20 mouse cellular contexts compared by ENCODE assay signal in the genomic region with DNA sequence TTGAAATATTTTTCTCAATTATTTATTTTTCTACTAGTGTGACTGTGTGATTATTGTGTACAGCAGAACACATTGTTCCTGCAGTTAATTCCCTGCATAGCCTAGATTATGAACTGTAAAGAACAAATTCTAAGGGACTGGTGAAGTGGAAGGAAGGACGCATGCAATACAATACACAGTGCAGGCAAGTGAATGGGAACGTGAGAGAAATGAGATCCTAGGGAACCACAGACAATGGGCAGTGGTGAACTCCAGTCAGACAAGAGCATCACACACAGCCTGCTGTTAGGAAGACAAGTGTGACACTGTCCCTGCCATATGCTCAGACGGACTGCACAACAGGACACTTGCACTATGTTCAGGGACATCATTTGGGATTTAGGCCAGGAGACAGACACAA. TPM values are rescaled to one million over a fixed set of nuclear protein-coding genes. Genes with fewer than 3 reads are reported as not detected.
A peak's percentile ranks its signal among the peaks of the same experiment; 100 is the strongest.
DNase-seq lines count a peak whose midpoint lies in the region; ATAC-seq lines count a peak whose summit lies in the region.
"Had no signal": no experiment of that assay in that cellular context is flagged by ENCODE, and none has a peak within 500 bp of the region (broad histone marks: within the 10 kb centered on the region; RNA-seq: fewer than 3 reads in every experiment).

No protein-coding gene starts in this region.

- no peak overlapping the region for H3K4me2 ChIP-seq in neural tube, embryonic 11.5 days (ENCODE audit: low read depth)
- no peak overlapping the region for H3K4me2 ChIP-seq in neural tube, embryonic 15.5 days
- H3K4me2 ChIP-seq in forebrain, embryonic 13.5 days: no peak overlapping the region
- H3K4me2 ChIP-seq in hindbrain, embryonic 15.5 days: no peak overlapping the region
- H3K4me2 ChIP-seq: embryonic facial prominence, embryonic 13.5 days had no signal

- H3K4me3 ChIP-seq in neural tube, embryonic 11.5 days (ENCODE audit: low read depth, low read length): no peak overlapping the region
- H3K4me3 ChIP-seq in neural tube, embryonic 15.5 days (replicated peaks): no peak overlapping the region
- H3K4me3 ChIP-seq in forebrain, embryonic 13.5 days: no peak overlapping the region
- no peak overlapping the region for H3K4me3 ChIP-seq in hindbrain, embryonic 15.5 days
- H3K4me3 ChIP-seq: embryonic facial prominence, embryonic 13.5 days; heart, embryonic 10.5 days; myocyte had no signal

- H3K9ac ChIP-seq in neural tube, embryonic 11.5 days (ENCODE audit: low read length): no peak overlapping the region
- H3K9ac ChIP-seq in neural tube, embryonic 15.5 days (replicated peaks): no peak overlapping the region
- H3K9ac ChIP-seq in forebrain, embryonic 13.5 days: no peak overlapping the region
- no peak overlapping the region for H3K9ac ChIP-seq in hindbrain, embryonic 15.5 days
- H3K9ac ChIP-seq: embryonic facial prominence, embryonic 13.5 days had no signal

- ATAC-seq in neural tube, embryonic 11.5 days (ENCODE audit: insufficient read depth, low FRiP score, low TSS enrichment): peak; percentile 77
- ATAC-seq in neural tube, embryonic 15.5 days (ENCODE audit: low FRiP score): no peak
- peak; percentile 57; the same call in 1 of the 2 replicates for ATAC-seq in forebrain, embryonic 13.5 days
- ATAC-seq in hindbrain, embryonic 15.5 days (ENCODE audit: low FRiP score, low read depth): 0 out of 2 replicates have a peak, but pooled peaks have one; percentile 35
- ATAC-seq in megakaryocyte progenitor cell, adult 5-6 weeks (replicated peaks; ENCODE audit: poor library complexity): no peak
- ATAC-seq: intestine, embryonic 16.5 days had no signal

- DNase-seq in neural tube, embryonic 11.5 days (ENCODE audit: low spot score): peak; percentile 44
- DNase-seq in retina, postnatal 1 day: peak; percentile 96
- no peak for DNase-seq in adrenal gland, adult (ENCODE audit: inconsistent age in 2 of 2, low spot score in 1 of 2)
- DNase-seq in layer of hippocampus, adult 8-10 months (ENCODE audit: low spot score in 2 of 2): no peak
- DNase-seq: adrenal gland, adult 2 months; cerebellum, adult 9-11 months; gastrocnemius, postnatal 25 days; heart, postnatal 14 days; kidney, postnatal 10 days; layer of hippocampus, adult 9-11 months; lung, adult 2 months had no signal

- no peaks in the 10 kb centered on the region for H3K27me3 ChIP-seq in neural tube, embryonic 11.5 days (ENCODE audit: control insufficient read depth, insufficient read depth, low read length)
- no peaks in the 10 kb centered on the region for H3K27me3 ChIP-seq in neural tube, embryonic 15.5 days (replicated peaks)
- H3K27me3 ChIP-seq in forebrain, embryonic 13.5 days: no peaks in the 10 kb centered on the region
- H3K27me3 ChIP-seq in hindbrain, embryonic 15.5 days: no peaks in the 10 kb centered on the region
- H3K27me3 ChIP-seq: embryonic facial prominence, embryonic 13.5 days had no signal

- no peaks in the 10 kb centered on the region for H3K36me3 ChIP-seq in neural tube, embryonic 11.5 days (ENCODE audit: control insufficient read depth, insufficient read depth, low read length)
- no peaks in the 10 kb centered on the region for H3K36me3 ChIP-seq in neural tube, embryonic 15.5 days
- H3K36me3 ChIP-seq in forebrain, embryonic 13.5 days (ENCODE audit: poor library complexity, severe bottlenecking): peaks cover 9% of the 10 kb centered on the region
- no peaks in the 10 kb centered on the region for H3K36me3 ChIP-seq in hindbrain, embryonic 15.5 days
- H3K36me3 ChIP-seq: embryonic facial prominence, embryonic 13.5 days had no signal

- peaks cover 16% of the 10 kb centered on the region for H3K4me1 ChIP-seq in neural tube, embryonic 11.5 days (ENCODE audit: control insufficient read depth, insufficient read depth, low read length)
- H3K4me1 ChIP-seq in neural tube, embryonic 15.5 days: peaks cover 9% of the 10 kb centered on the region
- peaks cover 45% of the 10 kb centered on the region for H3K4me1 ChIP-seq in forebrain, embryonic 13.5 days
- peaks cover 22% of the 10 kb centered on the region for H3K4me1 ChIP-seq in hindbrain, embryonic 15.5 days (replicated peaks)
- H3K4me1 ChIP-seq: embryonic facial prominence, embryonic 13.5 days had no signal

- no peaks in the 10 kb centered on the region for H3K9me3 ChIP-seq in neural tube, embryonic 11.5 days (ENCODE audit: control insufficient read depth, low read length)
- H3K9me3 ChIP-seq in neural tube, embryonic 15.5 days (replicated peaks): no peaks in the 10 kb centered on the region
- no peaks in the 10 kb centered on the region for H3K9me3 ChIP-seq in forebrain, embryonic 13.5 days (replicated peaks)
- no peaks in the 10 kb centered on the region for H3K9me3 ChIP-seq in hindbrain, embryonic 15.5 days
- H3K9me3 ChIP-seq: embryonic facial prominence, embryonic 13.5 days; heart, embryonic 10.5 days had no signal

- 21% methylated on average over 3 of the region's 3 CpGs for WGBS in neural tube, embryonic 11.5 days
- 16% methylated on average over 3 of the region's 3 CpGs for WGBS in neural tube, embryonic 15.5 days
- WGBS in forebrain, embryonic 13.5 days: 5% methylated on average over 3 of the region's 3 CpGs
- WGBS in hindbrain, embryonic 15.5 days: 12% methylated on average over 3 of the region's 3 CpGs

- peak overlapping the region; percentile 64 for H3K27ac ChIP-seq in neural tube, embryonic 11.5 days (ENCODE audit: low read depth, low read length)
- H3K27ac ChIP-seq in neural tube, embryonic 15.5 days (replicated peaks): no peak overlapping the region
- H3K27ac ChIP-seq in forebrain, embryonic 13.5 days: peak overlapping the region; percentile 37; the same call in 1 of the 2 replicates
- no peak overlapping the region for H3K27ac ChIP-seq in hindbrain, embryonic 15.5 days (replicated peaks)
- H3K27ac ChIP-seq: embryonic facial prominence, embryonic 13.5 days; heart, embryonic 10.5 days; macrophage had no signal

RNA-seq across cellular contexts. Expression of gene Gldc, which starts 21.5 kb away (rescaled TPM):
- 19.6 and 22.2 TPM in 2 replicates for polyA plus RNA-seq in neural tube, embryonic 11.5 days (2014; fragmentation: Nextera tagmentation; extraction: Ambion mirVana)
- 5.0 and 5.2 TPM in 2 replicates for polyA plus RNA-seq in neural tube, embryonic 15.5 days (2015; fragmentation: Nextera tagmentation; extraction: Ambion mirVana)
- 23.5 and 25.2 TPM in 2 replicates for polyA plus RNA-seq in forebrain, embryonic 13.5 days (2015; fragmentation: Nextera tagmentation; extraction: Ambion mirVana)
- polyA plus RNA-seq in hindbrain, embryonic 15.5 days (2015; fragmentation: Nextera tagmentation; extraction: Ambion mirVana): 8.9 and 9.3 TPM in 2 replicates
- not detected in 2 replicates for total RNA-seq in megakaryocyte progenitor cell, adult 5-6 weeks (2015)
- total RNA-seq in megakaryocyte progenitor cell, adult 5-6 weeks (2017): not detected in 2 replicates
- 10 to 100 TPM; 33.3 to 36.0 (median 34.8) TPM for total RNA-seq in layer of hippocampus, adult 8-10 months (2022)

Comparison
In these comparisons a context has a peak if more than half of its experiments do, and no peak if none do; other contexts are left out.
1. ATAC-seq: peak in neural tube, embryonic 11.5 days (single experiment), forebrain, embryonic 13.5 days (single experiment) and hindbrain, embryonic 15.5 days (single experiment); none in neural tube, embryonic 15.5 days (single experiment) and megakaryocyte progenitor cell, adult 5-6 weeks (single experiment).
2. H3K27ac ChIP-seq: peak in neural tube, embryonic 11.5 days (single experiment) and forebrain, embryonic 13.5 days (single experiment); none in neural tube, embryonic 15.5 days (single experiment) and hindbrain, embryonic 15.5 days (single experiment).
3. DNase-seq: peak in neural tube, embryonic 11.5 days (single experiment) and retina, postnatal 1 day (single experiment); none in adrenal gland, adult (0 of 2) and layer of hippocampus, adult 8-10 months (0 of 2).